Mouse (Mus musculus): Measurements from ENCODE around the gene Themis.

DNA sequence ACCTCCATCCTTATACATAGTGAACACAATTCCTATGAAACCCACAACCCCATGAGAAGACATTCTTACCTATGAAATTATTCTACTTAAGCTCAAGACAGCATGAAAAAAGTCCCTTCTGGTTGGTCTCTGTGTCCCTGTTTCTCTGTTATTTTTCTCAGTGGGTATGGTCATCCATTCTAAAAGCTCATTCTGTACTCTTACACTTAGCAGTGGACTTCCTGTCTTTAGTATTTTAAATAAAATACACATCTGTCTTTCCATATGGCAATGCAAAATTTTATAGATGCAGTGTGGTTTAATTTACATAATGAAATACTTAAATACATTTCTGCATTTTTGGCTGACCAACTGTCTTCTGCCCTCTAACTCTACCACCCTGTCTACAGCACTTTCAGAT is 30.0 kb downstream of the Themis start:
- TF ChIP-seq CTCF (IDR thresholded peaks at IDR 0.05; ENCODE audit: extremely low read depth, insufficient read depth, insufficient read length, insufficient replicate concordance) (no peak), POLR2A (IDR thresholded peaks at IDR 0.05; ENCODE audit: low read depth, low read length) (no peak)

Data from spleen, adult 2 months (tissue).